Mouse (Mus musculus) forebrain, embryonic 11.5 days (tissue): ENCODE results near the gene Cldn13. TPM values are rescaled to one million over a fixed set of nuclear protein-coding genes. Genes with fewer than 3 reads are reported as not detected.

Experiments
- ATAC-seq: fragments of 200-750 bp; cut with Nextera tagmentation; replicated peaks from 2 replicates; pipeline ENCODE4 v1.8.0; 2017; ENCODE audit warnings: moderate TSS enrichment; ENCODE audit not compliant: low FRiP score
- DNase-seq: peaks from one replicate; pipeline ENCODE4 v3.0.0-alpha.2; 2017; ENCODE audit warnings: low spot score
- H3K27ac ChIP-seq: fragments of 300-500 bp; sonication (generic); 2 replicates; pipeline ENCODE4 v1.5.1; 2014; ENCODE audit warnings: low read depth, low read length
- H3K27me3 ChIP-seq: fragments of 300-500 bp; sonication (generic); 2 replicates; pipeline ENCODE4 v1.6.1; 2014; ENCODE audit warnings: mild to moderate bottlenecking, low read length, mixed read lengths; ENCODE audit not compliant: control insufficient read depth, insufficient read depth
- H3K36me3 ChIP-seq: fragments of 300-500 bp; sonication (generic); 2 replicates; pipeline ENCODE4 v1.6.1; 2014; ENCODE audit warnings: mild to moderate bottlenecking, low read length, moderate library complexity, mixed read lengths; ENCODE audit not compliant: control insufficient read depth, insufficient read depth
- H3K4me1 ChIP-seq: fragments of 300-500 bp; sonication (generic); replicated peaks from 2 replicates; pipeline ENCODE4 v1.6.1; 2014; ENCODE audit warnings: low read length, mixed read lengths; ENCODE audit not compliant: control insufficient read depth, insufficient read depth
- H3K4me2 ChIP-seq: fragments of 300-500 bp; sonication (generic); 2 replicates; pipeline ENCODE4 v1.6.1; 2014; ENCODE audit warnings: low read depth, mild to moderate bottlenecking, low read length, moderate library complexity, mixed read lengths; ENCODE audit not compliant: severe bottlenecking
- H3K4me3 ChIP-seq: fragments of 300-500 bp; sonication (generic); 2 replicates; pipeline ENCODE4 v1.5.1; 2014; ENCODE audit warnings: low read depth, low read length
- H3K9ac ChIP-seq: fragments of 300-500 bp; sonication (generic); 2 replicates; pipeline ENCODE4 v1.6.1; 2014; ENCODE audit warnings: low read length
- H3K9me3 ChIP-seq: fragments of 300-500 bp; sonication (generic); 2 replicates; pipeline ENCODE4 v1.6.1; 2016; ENCODE audit warnings: low read length, mixed read lengths; ENCODE audit not compliant: control insufficient read depth
- WGBS: fragments of 180-500 bp; shearing (Covaris S2); extraction: QIAGEN DNeasy Blood & Tissue Kit; methylation state at CpG from one replicate; pipeline ENCODE4 v1.1.7; 2014; 5-methylcytosine and 5-hydroxymethylcytosine counted together
- polyA plus RNA-seq: library from polyadenylated mRNA; unstranded; fragments of >200 nt; fragmentation: Nextera tagmentation; extraction: Ambion mirVana; gene quantifications from 2 replicates; pipeline ENCODE4 v1.2.1, GENCODE M21; 2014

The Cldn13 gene
- polyA plus RNA-seq, 1 experiment from 2014 or later: 3.6 TPM

GRCm38 (mm10) chr5:134911901-134912300, 3.4 kb downstream of the Cldn13 start:
- WGBS: 87% methylated on average over 2 of the region's 2 CpGs
- Histone ChIP-seq H3K9me3 (no peaks in the 10 kb centered on the region), H3K27me3 (no peaks in the 10 kb centered on the region), H3K27ac (no peak overlapping the region), H3K9ac (no peak overlapping the region), H3K4me2 (no peak overlapping the region), H3K36me3 (no peaks in the 10 kb centered on the region), H3K4me1 (no peaks in the 10 kb centered on the region), H3K4me3 (no peak overlapping the region)
- DNase-seq (no peak), ATAC-seq (no peak)

DNA sequence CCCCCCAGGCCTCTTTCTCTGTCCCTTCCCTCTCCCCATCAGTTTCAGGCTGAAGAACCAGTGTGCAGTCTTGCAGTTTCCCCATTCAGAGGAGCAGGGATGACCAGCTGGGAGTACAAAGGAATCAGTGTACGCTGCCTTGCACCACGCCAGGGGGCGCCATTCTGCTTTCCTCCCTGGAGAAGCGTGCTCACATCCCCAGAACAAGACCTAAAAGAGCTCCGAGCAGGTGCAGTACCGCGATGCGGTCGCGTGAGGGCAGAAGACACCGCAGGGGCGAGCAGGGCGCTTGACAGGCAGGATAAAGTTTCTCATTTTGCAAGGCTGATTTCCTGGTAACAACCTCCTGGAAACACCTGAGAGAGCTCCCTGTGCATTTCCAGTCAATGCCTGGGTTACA, 8.2 kb downstream of the Cldn13 start:
- Histone ChIP-seq H3K36me3 (no peaks in the 10 kb centered on the region), H3K4me2 (no peak overlapping the region), H3K4me1 (no peaks in the 10 kb centered on the region), H3K27me3 (no peaks in the 10 kb centered on the region), H3K4me3 (no peak overlapping the region), H3K27ac (no peak overlapping the region), H3K9me3 (no peaks in the 10 kb centered on the region), H3K9ac (no peak overlapping the region)
- ATAC-seq: peak; percentile 79
- WGBS: 0% methylated on average over 13 of the region's 13 CpGs
- peak; percentile 97 for DNase-seq

- DNase-seq: no peak
- no peaks in the 10 kb centered on the region for H3K27me3 ChIP-seq
- no peak within 1 kb of the TSS for H3K4me2 ChIP-seq
- 78% methylated on average over 6 of the region's 6 CpGs for WGBS
- H3K27ac ChIP-seq: no peak within 1 kb of the TSS
- H3K9me3 ChIP-seq: no peaks in the 10 kb centered on the region
- H3K4me3 ChIP-seq: no peak within 1 kb of the TSS
- no peak within 1 kb of the TSS for H3K9ac ChIP-seq
- H3K36me3 ChIP-seq: no peaks in the 10 kb centered on the region
- no peaks in the 10 kb centered on the region for H3K4me1 ChIP-seq
- no peak for ATAC-seq
These were observed 8.7 kb downstream of the Cldn13 start, which contains the start of gene Tmem270 for GRCm38 (mm10) chr5:134906633-134907032. Tmem270 (minus strand) TSS chr5:134906733.

- Histone ChIP-seq H3K9ac (no peak overlapping the region), H3K27me3 (no peaks in the 10 kb centered on the region), H3K36me3 (no peaks in the 10 kb centered on the region), H3K4me2 (no peak overlapping the region), H3K4me3 (no peak overlapping the region), H3K4me1 (no peaks in the 10 kb centered on the region), H3K27ac (no peak overlapping the region), H3K9me3 (no peaks in the 10 kb centered on the region)
- DNase-seq (no peak), ATAC-seq (no peak)
- 68% methylated on average over 8 of the region's 8 CpGs for WGBS
These were observed 13.7 kb downstream of the Cldn13 start for GRCm38 (mm10) chr5:134901644-134902027.

DNA sequence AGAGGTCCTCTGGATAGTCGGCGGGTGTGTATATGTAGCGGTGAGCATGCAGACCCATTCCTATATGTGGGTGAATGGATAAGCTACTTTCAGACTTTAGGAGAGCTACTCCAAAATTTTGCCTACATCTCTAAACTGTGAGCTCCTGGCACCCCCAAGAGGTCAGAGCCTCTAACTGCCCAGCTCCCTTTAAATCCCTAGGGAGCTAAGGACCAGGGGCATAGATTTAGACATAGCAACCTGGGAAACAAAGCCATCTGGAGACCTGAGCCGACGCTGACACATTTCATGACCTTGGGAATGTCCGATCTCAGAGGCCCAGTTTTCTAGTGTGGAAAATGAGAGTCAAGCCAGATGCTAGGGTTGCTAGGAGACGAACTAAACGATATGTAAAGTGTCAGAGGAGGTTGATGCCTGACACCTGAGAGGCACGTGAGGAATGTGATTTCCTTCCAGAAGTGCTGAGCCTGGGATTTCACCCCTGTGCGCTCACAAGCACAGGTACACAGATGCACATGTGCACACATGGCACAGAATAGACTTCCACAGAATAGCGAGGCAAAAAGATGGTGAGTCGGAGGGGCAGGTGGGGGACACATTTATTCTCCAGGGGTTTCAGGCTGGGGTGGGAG, 14.2 kb downstream of the Cldn13 start:
- Histone ChIP-seq H3K9me3 (no peaks in the 10 kb centered on the region), H3K27me3 (no peaks in the 10 kb centered on the region), H3K9ac (no peak overlapping the region), H3K4me1 (no peaks in the 10 kb centered on the region), H3K4me2 (no peak overlapping the region), H3K36me3 (no peaks in the 10 kb centered on the region), H3K4me3 (no peak overlapping the region), H3K27ac (no peak overlapping the region)
- ATAC-seq (no peak), DNase-seq (no peak)
- 44% methylated on average over 12 of the region's 12 CpGs for WGBS

- Histone ChIP-seq H3K9me3 (no peaks in the 10 kb centered on the region), H3K27ac (no peak overlapping the region), H3K4me2 (no peak overlapping the region), H3K4me3 (no peak overlapping the region), H3K36me3 (no peaks in the 10 kb centered on the region), H3K9ac (no peak overlapping the region), H3K4me1 (no peaks in the 10 kb centered on the region), H3K27me3 (no peaks in the 10 kb centered on the region)
- DNase-seq (no peak), ATAC-seq (no peak)
- 76% methylated on average over 17 of the region's 17 CpGs for WGBS
These were observed 17.7 kb downstream of the Cldn13 start for GRCm38 (mm10) chr5:134897596-134897995.

- H3K4me1 ChIP-seq: no peaks in the 10 kb centered on the region
- ATAC-seq: no peak
- H3K27me3 ChIP-seq: no peaks in the 10 kb centered on the region
- H3K4me3 ChIP-seq: no peak overlapping the region
- H3K27ac ChIP-seq: no peak overlapping the region
- H3K9me3 ChIP-seq: no peaks in the 10 kb centered on the region
- WGBS: 90% methylated on average over 8 of the region's 8 CpGs
- H3K9ac ChIP-seq: no peak overlapping the region
- H3K36me3 ChIP-seq: no peaks in the 10 kb centered on the region
- H3K4me2 ChIP-seq: no peak overlapping the region
- no peak for DNase-seq
These were observed 18.4 kb downstream of the Cldn13 start for GRCm38 (mm10) chr5:134896965-134897364.

DNA sequence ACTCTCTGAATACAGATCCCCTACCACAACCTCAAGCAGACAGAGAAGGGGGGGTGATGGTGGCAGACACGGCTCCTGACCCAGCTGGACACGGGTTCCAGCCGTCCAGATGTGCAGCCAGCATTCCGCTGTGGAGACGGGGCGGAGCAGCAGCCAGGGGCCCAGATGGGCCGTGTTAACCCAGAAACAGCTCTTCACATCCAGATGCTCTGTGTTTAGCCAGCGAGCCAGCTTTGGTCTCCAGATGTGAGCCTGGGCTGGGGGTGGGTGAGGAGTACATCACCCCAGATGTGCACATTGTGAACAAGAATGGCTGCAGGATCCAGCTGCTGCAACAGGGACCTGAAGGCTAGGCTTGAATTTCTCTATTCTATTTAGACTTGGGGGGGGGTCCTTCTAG, 20.0 kb downstream of the Cldn13 start:
- DNase-seq (no peak), ATAC-seq (no peak)
- WGBS: 74% methylated on average over 8 of the region's 8 CpGs
- Histone ChIP-seq H3K4me2 (no peak overlapping the region), H3K9ac (no peak overlapping the region), H3K4me3 (no peak overlapping the region), H3K36me3 (no peaks in the 10 kb centered on the region), H3K27me3 (no peaks in the 10 kb centered on the region), H3K27ac (no peak overlapping the region), H3K9me3 (no peaks in the 10 kb centered on the region), H3K4me1 (no peaks in the 10 kb centered on the region)

DNA sequence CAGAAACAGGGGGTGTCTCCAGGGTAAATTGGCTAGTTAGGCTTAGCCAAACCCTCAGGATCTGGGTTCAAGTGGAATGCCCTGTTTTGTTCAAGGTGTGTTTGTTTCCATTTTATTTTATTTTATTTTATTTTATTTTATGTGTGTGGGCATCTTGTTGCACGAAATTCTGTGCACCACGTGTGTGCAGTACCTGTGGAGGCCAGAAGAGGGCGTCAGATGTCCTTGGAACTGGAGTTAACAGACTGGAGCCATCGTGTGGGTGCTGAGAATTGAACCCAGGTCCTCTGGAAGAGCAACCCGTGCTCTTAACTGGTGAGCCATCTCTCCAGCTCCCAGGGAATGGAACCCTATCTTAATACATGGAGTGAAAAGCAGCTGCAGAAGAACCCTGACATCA, 22.6 kb downstream of the Cldn13 start:
- Histone ChIP-seq H3K27ac (no peak overlapping the region), H3K4me2 (no peak overlapping the region), H3K27me3 (no peaks in the 10 kb centered on the region), H3K9me3 (no peaks in the 10 kb centered on the region), H3K36me3 (no peaks in the 10 kb centered on the region), H3K4me3 (no peak overlapping the region), H3K4me1 (no peaks in the 10 kb centered on the region), H3K9ac (no peak overlapping the region)
- ATAC-seq: no peak
- WGBS: 85% methylated on average over 5 of the region's 5 CpGs
- DNase-seq: no peak
